Mouse (Mus musculus): ENCODE measurements at regions not wholly inside any gene's neighbourhood (a gene's known extent, or its start where the extent isn't known, plus 50 kb on each side); places are given as distances from the start of the nearest gene placed in this dataset.

GRCm38 (mm10) chr17:4163502-4163901 is 467.4 kb upstream of the Nox3 start:
- no peak overlapping the region for H3K4me2 ChIP-seq
- ATAC-seq (ENCODE audit: insufficient number of reproducible peaks, low FRiP score, low TSS enrichment, low read depth), result no peak

GRCm38 (mm10) chr17:4173951-4174361 is 477.9 kb upstream of the Nox3 start:
- no peak overlapping the region for H3K27ac ChIP-seq
- H3K4me2 ChIP-seq, result no peak overlapping the region
- H3K9ac ChIP-seq, result no peak overlapping the region
- 37% methylated on average over 4 of the region's 4 CpGs for WGBS
- H3K4me1 ChIP-seq, result 0 out of 2 replicates have a peak, but pooled peaks cover 6% of the 10 kb centered on the region
- H3K27me3 ChIP-seq, result no peaks in the 10 kb centered on the region
- no peak overlapping the region for H3K4me3 ChIP-seq
- no peaks in the 10 kb centered on the region for H3K9me3 ChIP-seq
- ATAC-seq (ENCODE audit: insufficient number of reproducible peaks, low FRiP score, low TSS enrichment, low read depth), result 0 out of 2 replicates have a peak, but pooled peaks have one; percentile 44
- H3K36me3 ChIP-seq, result no peaks in the 10 kb centered on the region

More at GRCm38 (mm10) chr17:4163502-4163901, 467.4 kb upstream of the Nox3 start:
- Histone ChIP-seq H3K9me3 (no peaks in the 10 kb centered on the region), H3K27me3 (no peaks in the 10 kb centered on the region), H3K4me1 (no peaks in the 10 kb centered on the region), H3K36me3 (no peaks in the 10 kb centered on the region), H3K9ac (no peak overlapping the region), H3K27ac (no peak overlapping the region), H3K4me3 (no peak overlapping the region)
- WGBS, result 87% methylated on average over 2 of the region's 2 CpGs

GRCm38 (mm10) chr17:4175006-4175405 is 478.9 kb upstream of the Nox3 start:
- WGBS, result 86% methylated on average over 9 of the region's 9 CpGs
- Histone ChIP-seq H3K4me1 (0 out of 2 replicates have a peak, but pooled peaks cover 6% of the 10 kb centered on the region), H3K9me3 (no peaks in the 10 kb centered on the region), H3K9ac (no peak overlapping the region), H3K4me3 (no peak overlapping the region), H3K4me2 (no peak overlapping the region), H3K36me3 (no peaks in the 10 kb centered on the region), H3K27ac (no peak overlapping the region), H3K27me3 (no peaks in the 10 kb centered on the region)
- no peak for ATAC-seq (ENCODE audit: insufficient number of reproducible peaks, low FRiP score, low TSS enrichment, low read depth)

DNA sequence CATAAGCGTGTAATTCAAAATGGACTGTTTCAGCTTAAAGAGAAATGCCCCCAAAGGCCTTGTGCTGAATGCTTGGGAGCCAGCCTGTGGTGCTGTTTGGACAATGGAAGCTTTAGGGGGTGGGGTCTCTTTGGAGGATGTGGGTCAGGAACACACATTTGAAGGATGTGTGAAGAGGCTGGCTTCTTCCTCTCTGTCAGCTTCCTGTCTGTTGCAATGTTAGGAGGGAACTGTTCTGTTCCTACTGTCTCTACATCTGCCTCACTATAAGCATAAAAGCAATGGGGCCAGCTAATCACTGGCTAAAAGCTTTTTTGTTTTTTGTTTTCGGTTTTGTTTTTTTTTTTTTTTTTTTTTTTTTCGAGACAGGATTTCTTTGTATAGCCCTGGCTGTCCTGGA is 480.5 kb upstream of the Nox3 start:
- Histone ChIP-seq H3K4me2 (no peak overlapping the region), H3K36me3 (no peaks in the 10 kb centered on the region), H3K9me3 (no peaks in the 10 kb centered on the region), H3K27me3 (no peaks in the 10 kb centered on the region), H3K4me1 (0 out of 2 replicates have a peak, but pooled peaks cover 6% of the 10 kb centered on the region), H3K27ac (no peak overlapping the region), H3K9ac (no peak overlapping the region), H3K4me3 (no peak overlapping the region)
- no peak for ATAC-seq (ENCODE audit: insufficient number of reproducible peaks, low FRiP score, low TSS enrichment, low read depth)
- WGBS, result 82% methylated on average over 3 of the region's 3 CpGs

GRCm38 (mm10) chr17:4177485-4178150 is 481.6 kb upstream of the Nox3 start:
- no peak overlapping the region for H3K4me2 ChIP-seq
- 33% methylated on average over 9 of the region's 9 CpGs for WGBS
- H3K9ac ChIP-seq, result no peak overlapping the region
- no peak for ATAC-seq (ENCODE audit: insufficient number of reproducible peaks, low FRiP score, low TSS enrichment, low read depth)
- H3K4me3 ChIP-seq, result no peak overlapping the region
- no peaks in the 10 kb centered on the region for H3K9me3 ChIP-seq
- H3K4me1 ChIP-seq, result 0 out of 2 replicates have a peak, but pooled peaks cover 6% of the 10 kb centered on the region
- H3K27ac ChIP-seq, result no peak overlapping the region
- no peaks in the 10 kb centered on the region for H3K36me3 ChIP-seq
- H3K27me3 ChIP-seq, result no peaks in the 10 kb centered on the region

GRCm38 (mm10) chr17:4179271-4179670 is 483.2 kb upstream of the Nox3 start:
- WGBS, result 50% methylated on average over 1 of the region's 1 CpGs

GRCm38 (mm10) chr17:4182106-4182505 is 486.0 kb upstream of the Nox3 start:
- H3K4me2 ChIP-seq, result no peak overlapping the region
- H3K27ac ChIP-seq, result no peak overlapping the region
- H3K9me3 ChIP-seq, result no peaks in the 10 kb centered on the region
- no peaks in the 10 kb centered on the region for H3K4me1 ChIP-seq
- 93% methylated on average over 1 of the region's 1 CpGs for WGBS
- no peaks in the 10 kb centered on the region for H3K36me3 ChIP-seq
- H3K4me3 ChIP-seq, result no peak overlapping the region
- ATAC-seq (ENCODE audit: insufficient number of reproducible peaks, low FRiP score, low TSS enrichment, low read depth), result no peak
- no peaks in the 10 kb centered on the region for H3K27me3 ChIP-seq
- no peak overlapping the region for H3K9ac ChIP-seq

More at GRCm38 (mm10) chr17:4179271-4179670, 483.2 kb upstream of the Nox3 start:
- Histone ChIP-seq H3K9ac (no peak overlapping the region), H3K9me3 (no peaks in the 10 kb centered on the region), H3K4me2 (no peak overlapping the region), H3K36me3 (no peaks in the 10 kb centered on the region), H3K4me1 (no peaks in the 10 kb centered on the region), H3K27ac (no peak overlapping the region), H3K27me3 (no peaks in the 10 kb centered on the region), H3K4me3 (no peak overlapping the region)
- ATAC-seq (ENCODE audit: insufficient number of reproducible peaks, low FRiP score, low TSS enrichment, low read depth), result no peak

DNA sequence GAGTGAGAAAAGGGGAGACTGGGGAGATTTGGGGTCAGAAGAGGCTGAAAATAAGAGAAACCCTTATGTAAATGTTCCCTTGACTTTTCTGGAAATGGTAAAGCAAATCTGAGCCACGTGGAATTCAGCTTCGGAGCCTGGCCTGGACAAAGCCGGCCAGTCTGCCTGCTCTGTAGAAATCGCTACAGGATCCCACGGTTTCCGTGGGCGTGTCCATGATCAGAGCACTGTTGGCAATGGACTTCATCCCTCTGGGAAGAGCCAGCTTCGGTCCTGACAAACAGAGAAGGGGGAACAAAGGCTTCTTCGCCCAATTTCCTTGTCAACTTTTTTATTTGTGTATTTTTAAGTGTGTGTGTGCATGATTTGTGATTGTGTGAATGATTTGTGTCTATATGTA is 490.7 kb upstream of the Nox3 start:
- Histone ChIP-seq H3K4me1 (no peaks in the 10 kb centered on the region), H3K4me3 (no peak overlapping the region), H3K9me3 (no peaks in the 10 kb centered on the region), H3K9ac (no peak overlapping the region), H3K4me2 (no peak overlapping the region), H3K27ac (no peak overlapping the region), H3K36me3 (no peaks in the 10 kb centered on the region), H3K27me3 (no peaks in the 10 kb centered on the region)
- 67% methylated on average over 9 of the region's 9 CpGs for WGBS
- ATAC-seq (ENCODE audit: insufficient number of reproducible peaks, low FRiP score, low TSS enrichment, low read depth), result no peak

GRCm38 (mm10) chr17:4187606-4188005 is 491.5 kb upstream of the Nox3 start:
- Histone ChIP-seq H3K27me3 (no peaks in the 10 kb centered on the region), H3K4me2 (no peak overlapping the region), H3K9ac (no peak overlapping the region), H3K4me3 (no peak overlapping the region), H3K9me3 (no peaks in the 10 kb centered on the region), H3K36me3 (no peaks in the 10 kb centered on the region), H3K4me1 (no peaks in the 10 kb centered on the region), H3K27ac (no peak overlapping the region)
- no peak for ATAC-seq (ENCODE audit: insufficient number of reproducible peaks, low FRiP score, low TSS enrichment, low read depth)
- WGBS, result 85% methylated on average over 4 of the region's 4 CpGs

- Histone ChIP-seq H3K27me3 (no peaks in the 10 kb centered on the region), H3K9ac (no peak overlapping the region), H3K27ac (no peak overlapping the region), H3K4me3 (no peak overlapping the region), H3K36me3 (no peaks in the 10 kb centered on the region), H3K4me2 (no peak overlapping the region), H3K4me1 (0 out of 2 replicates have a peak, but pooled peaks cover 8% of the 10 kb centered on the region), H3K9me3 (no peaks in the 10 kb centered on the region)
- 49% methylated on average over 8 of the region's 8 CpGs for WGBS
- no peak for ATAC-seq (ENCODE audit: insufficient number of reproducible peaks, low FRiP score, low TSS enrichment, low read depth)
These were observed 500.9 kb upstream of the Nox3 start for GRCm38 (mm10) chr17:4196793-4197448.

DNA sequence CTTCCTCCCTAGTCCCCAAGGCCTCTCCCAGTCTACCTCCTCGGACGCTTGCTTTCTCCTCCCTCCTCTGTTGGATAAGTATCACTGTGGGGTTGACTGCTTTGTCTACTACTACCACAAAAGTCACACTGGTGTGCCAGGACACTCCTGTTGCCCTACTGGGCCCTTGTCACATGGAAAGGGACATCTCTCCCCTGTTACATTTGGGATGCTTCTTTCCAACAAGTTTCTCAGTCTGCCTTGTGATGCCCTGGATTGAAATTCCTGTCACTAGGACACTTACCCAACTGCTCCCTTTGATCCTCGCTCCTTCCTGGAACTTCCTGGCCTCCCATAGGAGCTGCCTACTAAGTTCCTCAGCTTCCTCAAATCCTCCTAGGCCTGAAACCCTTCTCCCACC is 501.9 kb upstream of the Nox3 start:
- 0 out of 2 replicates have a peak, but pooled peaks cover 8% of the 10 kb centered on the region for H3K4me1 ChIP-seq
- H3K4me3 ChIP-seq, result no peak overlapping the region
- H3K27me3 ChIP-seq, result no peaks in the 10 kb centered on the region
- 75% methylated on average over 3 of the region's 3 CpGs for WGBS
- H3K4me2 ChIP-seq, result no peak overlapping the region
- no peaks in the 10 kb centered on the region for H3K9me3 ChIP-seq
- ATAC-seq (ENCODE audit: insufficient number of reproducible peaks, low FRiP score, low TSS enrichment, low read depth), result no peak
- H3K9ac ChIP-seq, result no peak overlapping the region
- H3K27ac ChIP-seq, result no peak overlapping the region
- H3K36me3 ChIP-seq, result no peaks in the 10 kb centered on the region

DNA sequence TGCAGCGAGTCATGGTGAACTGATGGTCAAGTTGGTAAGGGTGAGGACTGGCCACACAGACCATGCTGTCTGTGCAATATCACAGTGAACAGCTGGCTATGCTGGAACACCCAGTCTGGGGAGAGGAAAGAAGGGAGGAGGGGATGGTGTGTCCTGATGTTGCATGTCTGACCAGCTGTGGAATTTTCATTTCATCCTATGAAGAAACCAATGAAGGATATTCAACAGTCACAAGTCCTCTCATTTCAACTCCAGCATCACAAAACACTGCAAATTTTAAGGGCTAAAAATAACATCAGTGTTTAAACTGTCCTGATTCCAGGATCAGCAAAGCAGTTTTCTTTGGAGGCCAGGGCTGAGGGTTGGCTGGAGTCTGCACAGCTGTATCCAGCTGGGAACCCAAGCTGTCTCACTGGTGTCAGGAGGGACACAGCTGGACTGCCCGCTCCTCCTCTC is 503.7 kb upstream of the Nox3 start:
- Histone ChIP-seq H3K27ac (no peak overlapping the region), H3K4me3 (no peak overlapping the region), H3K36me3 (no peaks in the 10 kb centered on the region), H3K4me1 (0 out of 2 replicates have a peak, but pooled peaks cover 8% of the 10 kb centered on the region), H3K9ac (no peak overlapping the region), H3K4me2 (no peak overlapping the region), H3K9me3 (no peaks in the 10 kb centered on the region), H3K27me3 (no peaks in the 10 kb centered on the region)
- 80% methylated on average over 2 of the region's 2 CpGs for WGBS
- no peak for ATAC-seq (ENCODE audit: insufficient number of reproducible peaks, low FRiP score, low TSS enrichment, low read depth)
